Mouse (Mus musculus): Measurements from ENCODE around the gene Wfdc8. TPM values are rescaled to one million over a fixed set of nuclear protein-coding genes. Genes with fewer than 3 reads are reported as not detected.
"Not testable (repeated sequence)": the region's sequence is repeated elsewhere in the genome, so short reads cannot be mapped to it uniquely, and the experiment has no call there.

Wfdc8 gene
- total and polyA plus RNA-seq, 2 experiments from 2014 or later = not detected

GRCm38 (mm10) chr2:164592014-164592413, 21.4 kb downstream of the Wfdc8 start:
- H3K27ac ChIP-seq (ENCODE audit: low read depth, low read length) = no peak overlapping the region
- H3K9ac ChIP-seq = no peak overlapping the region
- H3K4me2 ChIP-seq (ENCODE audit: low read depth) = no peak overlapping the region
- no peak overlapping the region for H3K4me3 ChIP-seq (ENCODE audit: low read depth, low read length)
- WGBS = 9% methylated on average over 4 of the region's 4 CpGs
- H3K9me3 ChIP-seq (ENCODE audit: low read length) = no peaks in the 10 kb centered on the region
- H3K36me3 ChIP-seq (ENCODE audit: insufficient read depth) = no peaks in the 10 kb centered on the region
- peak; percentile 80 for ATAC-seq
- DNase-seq = peak; percentile 80
- no peaks in the 10 kb centered on the region for H3K4me1 ChIP-seq (ENCODE audit: insufficient read depth)
- H3K27me3 ChIP-seq (ENCODE audit: insufficient read depth, low read length) = no peaks in the 10 kb centered on the region
- TF ChIP-seq CTCF (IDR thresholded peaks at IDR 0.05; ENCODE audit: low read depth) = peak; percentile 92

DNA sequence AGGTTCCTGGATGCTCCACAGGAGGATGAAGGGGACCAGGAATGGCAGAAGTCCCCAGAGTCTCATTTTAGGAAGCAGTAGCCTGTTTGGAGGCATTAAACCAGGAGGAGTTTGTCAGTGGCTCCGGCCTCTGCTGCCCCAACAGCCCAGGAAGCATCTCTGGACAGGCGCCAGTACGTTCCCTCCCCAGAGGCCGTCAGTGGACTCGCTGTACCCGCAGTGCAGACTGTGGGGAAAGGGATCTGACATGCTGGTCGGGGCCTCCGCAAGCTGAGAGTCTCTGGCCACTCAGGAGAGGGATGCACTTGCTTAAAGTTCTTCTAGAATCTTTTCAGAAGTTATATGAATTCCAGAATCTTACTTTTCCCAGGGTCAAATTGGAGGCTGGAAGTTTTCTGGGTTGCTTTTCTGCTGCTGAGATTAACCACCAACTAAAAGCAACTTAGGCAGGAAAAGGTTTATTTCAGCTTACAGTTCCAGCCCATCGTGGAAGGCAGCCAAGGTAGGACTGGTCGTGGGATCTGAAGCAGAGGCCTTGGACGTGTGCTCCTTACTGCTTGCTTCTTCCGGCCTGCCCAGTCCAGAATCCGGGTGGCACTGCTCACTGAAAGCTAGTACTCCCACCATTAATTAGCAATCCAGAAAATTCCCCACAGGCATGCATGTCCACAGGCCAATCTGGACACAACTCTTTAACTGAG, 28.3 kb downstream of the Wfdc8 start, which contains the start of gene Wfdc6a:
Gene Wfdc6a, minus strand, starts transcription at position 423 of the 701 bp plus-strand sequence.
- WGBS = 51% methylated on average over 13 of the region's 13 CpGs

GRCm38 (mm10) chr2:164573359-164573758, 40.1 kb downstream of the Wfdc8 start, which contains the start of gene Spint3:
Gene Spint3, minus strand, starts transcription at chr2:164573459.
- not testable (repeated sequence) for ATAC-seq; DNase-seq; H3K9me3 ChIP-seq (ENCODE audit: low read length); H3K27ac ChIP-seq (ENCODE audit: low read depth, low read length); H3K36me3 ChIP-seq (ENCODE audit: insufficient read depth); H3K4me1 ChIP-seq (ENCODE audit: insufficient read depth); H3K27me3 ChIP-seq (ENCODE audit: insufficient read depth, low read length); H3K4me2 ChIP-seq (ENCODE audit: low read depth); H3K9ac ChIP-seq; H3K4me3 ChIP-seq (ENCODE audit: low read depth, low read length)
- 88% methylated on average over 6 of the region's 6 CpGs for WGBS

More for the DNA sequence above, 28.3 kb downstream of the Wfdc8 start, which contains the start of gene Wfdc6a:
- not testable (repeated sequence) for ATAC-seq; H3K4me1 ChIP-seq (ENCODE audit: insufficient read depth); H3K36me3 ChIP-seq (ENCODE audit: insufficient read depth); H3K9me3 ChIP-seq (ENCODE audit: low read length); H3K4me3 ChIP-seq (ENCODE audit: low read depth, low read length); DNase-seq; H3K9ac ChIP-seq; H3K4me2 ChIP-seq (ENCODE audit: low read depth); H3K27ac ChIP-seq (ENCODE audit: low read depth, low read length); H3K27me3 ChIP-seq (ENCODE audit: insufficient read depth, low read length)

GRCm38 (mm10) chr2:164567460-164567859, 46.0 kb downstream of the Wfdc8 start:
- peaks cover 6% of the 10 kb centered on the region; the same call in 1 of the 2 replicates for H3K27me3 ChIP-seq (ENCODE audit: insufficient read depth, low read length)
- no peak overlapping the region for H3K27ac ChIP-seq (ENCODE audit: low read depth, low read length)
- no peaks in the 10 kb centered on the region for H3K9me3 ChIP-seq (ENCODE audit: low read length)
- H3K4me2 ChIP-seq (ENCODE audit: low read depth) = no peak overlapping the region
- no peak overlapping the region for H3K9ac ChIP-seq
- DNase-seq = no peak
- 97% methylated on average over 5 of the region's 5 CpGs for WGBS
- H3K36me3 ChIP-seq (ENCODE audit: insufficient read depth) = no peaks in the 10 kb centered on the region
- H3K4me3 ChIP-seq (ENCODE audit: low read depth, low read length) = no peak overlapping the region
- no peak for ATAC-seq
- TF ChIP-seq CTCF (IDR thresholded peaks at IDR 0.05; ENCODE audit: low read depth) = no peak
- peaks cover 7% of the 10 kb centered on the region for H3K4me1 ChIP-seq (ENCODE audit: insufficient read depth)

GRCm38 (mm10) chr2:164566997-164567396, 46.4 kb downstream of the Wfdc8 start:
- no peaks in the 10 kb centered on the region for H3K36me3 ChIP-seq (ENCODE audit: insufficient read depth)
- H3K27ac ChIP-seq (ENCODE audit: low read depth, low read length) = no peak overlapping the region
- H3K4me3 ChIP-seq (ENCODE audit: low read depth, low read length) = no peak overlapping the region
- DNase-seq = no peak
- no peak overlapping the region for H3K9ac ChIP-seq
- peaks cover 7% of the 10 kb centered on the region for H3K4me1 ChIP-seq (ENCODE audit: insufficient read depth)
- peak; percentile 17; the same call in 1 of the 2 replicates for TF ChIP-seq CTCF (IDR thresholded peaks at IDR 0.05; ENCODE audit: low read depth)
- WGBS = 88% methylated on average over 2 of the region's 2 CpGs
- no peaks in the 10 kb centered on the region for H3K9me3 ChIP-seq (ENCODE audit: low read length)
- H3K4me2 ChIP-seq (ENCODE audit: low read depth) = no peak overlapping the region
- ATAC-seq = no peak
- H3K27me3 ChIP-seq (ENCODE audit: insufficient read depth, low read length) = peaks cover 6% of the 10 kb centered on the region; the same call in 1 of the 2 replicates

DNA sequence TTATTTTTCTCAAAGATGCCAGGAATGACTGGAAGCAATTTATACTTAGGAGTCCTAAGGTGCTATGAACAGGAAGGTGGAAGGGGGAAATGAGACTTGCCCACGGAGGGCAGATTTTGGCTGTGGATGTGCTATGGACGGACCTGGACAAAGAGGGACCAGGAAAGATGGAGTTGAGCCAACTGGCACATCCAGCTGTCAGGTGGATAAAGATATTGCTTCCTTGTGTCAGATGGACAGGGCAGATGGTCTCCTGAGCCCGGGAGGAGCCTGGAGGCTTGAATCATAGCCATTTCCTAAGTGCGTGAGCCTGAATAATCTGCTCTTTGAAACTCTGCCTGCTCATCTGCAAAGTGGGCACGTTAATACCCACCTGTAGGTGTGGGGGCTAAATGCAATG, 49.1 kb downstream of the Wfdc8 start:
- WGBS = 53% methylated on average over 5 of the region's 5 CpGs
- peaks cover 6% of the 10 kb centered on the region; the same call in 1 of the 2 replicates for H3K27me3 ChIP-seq (ENCODE audit: insufficient read depth, low read length)
- DNase-seq (no peak), ATAC-seq (no peak)
- H3K9me3 ChIP-seq (ENCODE audit: low read length) = no peaks in the 10 kb centered on the region
- H3K36me3 ChIP-seq (ENCODE audit: insufficient read depth) = no peaks in the 10 kb centered on the region
- H3K4me2 ChIP-seq (ENCODE audit: low read depth) = no peak overlapping the region
- H3K9ac ChIP-seq = no peak overlapping the region
- H3K4me1 ChIP-seq (ENCODE audit: insufficient read depth) = peaks cover 7% of the 10 kb centered on the region
- H3K27ac ChIP-seq (ENCODE audit: low read depth, low read length) = no peak overlapping the region
- H3K4me3 ChIP-seq (ENCODE audit: low read depth, low read length) = no peak overlapping the region
- TF ChIP-seq CTCF (IDR thresholded peaks at IDR 0.05; ENCODE audit: low read depth) = no peak

DNA sequence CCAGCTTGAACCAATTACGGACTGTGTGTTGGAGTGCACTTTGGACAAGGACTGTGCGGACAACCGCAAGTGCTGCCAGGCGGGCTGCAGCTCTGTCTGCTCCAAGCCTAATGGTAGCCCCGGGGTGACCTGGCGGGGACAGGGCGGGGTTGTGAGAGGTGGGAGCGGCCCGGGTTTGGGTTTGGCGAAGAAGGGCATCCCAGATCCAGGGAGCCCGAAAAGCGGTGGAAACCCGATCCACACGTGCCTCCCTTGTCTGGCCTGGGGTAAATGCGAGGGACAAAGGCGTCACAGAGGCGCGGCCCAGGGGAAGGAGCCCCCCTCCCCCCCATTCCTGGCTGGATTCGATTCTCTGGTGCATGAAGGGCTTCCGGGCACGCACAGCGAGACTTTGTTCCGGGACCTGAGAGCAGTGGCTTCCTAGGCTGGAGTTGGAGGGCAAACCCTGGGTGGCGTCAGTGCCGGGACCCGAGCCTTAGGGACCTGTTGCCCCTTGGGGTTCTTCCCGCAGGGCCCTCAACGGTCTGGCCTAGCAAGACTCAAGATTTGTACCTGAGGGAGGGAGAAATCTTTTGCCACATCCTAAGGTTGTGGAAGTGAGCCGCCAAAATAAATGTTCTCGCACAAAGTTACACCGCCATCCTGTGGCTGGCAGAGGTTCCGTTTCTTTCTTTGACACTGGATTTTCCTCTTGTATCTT, 49.9 kb downstream of the Wfdc8 start:
- peaks cover 6% of the 10 kb centered on the region; the same call in 1 of the 2 replicates for H3K27me3 ChIP-seq (ENCODE audit: insufficient read depth, low read length)
- DNase-seq (peak; percentile 80), ATAC-seq (peak; percentile 88)
- peak overlapping the region; percentile 93 for H3K4me2 ChIP-seq (ENCODE audit: low read depth)
- H3K4me3 ChIP-seq (ENCODE audit: low read depth, low read length) = peak overlapping the region; percentile 41
- peak; percentile 79 for TF ChIP-seq CTCF (IDR thresholded peaks at IDR 0.05; ENCODE audit: low read depth)
- H3K36me3 ChIP-seq (ENCODE audit: insufficient read depth) = no peaks in the 10 kb centered on the region
- peak overlapping the region; percentile 61 for H3K9ac ChIP-seq
- H3K27ac ChIP-seq (ENCODE audit: low read depth, low read length) = no peak overlapping the region
- no peaks in the 10 kb centered on the region for H3K9me3 ChIP-seq (ENCODE audit: low read length)
- under 1% methylated on average over 32 of the region's 32 CpGs for WGBS
- peaks cover 7% of the 10 kb centered on the region for H3K4me1 ChIP-seq (ENCODE audit: insufficient read depth)

Data from forebrain, postnatal 0 days (tissue).